Mouse (Mus musculus): Measurements from ENCODE around the gene Gm1604a. TPM values are rescaled to one million over a fixed set of nuclear protein-coding genes. Genes with fewer than 3 reads are reported as not detected.
"Not testable (repeated sequence)": the region's sequence is repeated elsewhere in the genome, so short reads cannot be mapped to it uniquely, and the experiment has no call there.

Gm1604a gene
- not detected in 2 replicates for polyA plus RNA-seq (2014; fragmentation: Nextera tagmentation; extraction: Ambion mirVana)

GRCm38 (mm10) chr17:7025257-7025656, at the start of gene Gm1604a:
Gm1604a (plus strand) TSS chr17:7025568.
- H3K9me3 ChIP-seq (ENCODE audit: control insufficient read depth, low read depth, low read length); H3K4me3 ChIP-seq (ENCODE audit: low read depth, low read length); ATAC-seq (ENCODE audit: insufficient number of reproducible peaks, insufficient read depth, low FRiP score, low read depth); H3K27me3 ChIP-seq (ENCODE audit: control insufficient read depth, insufficient read depth, low read length); H3K36me3 ChIP-seq (ENCODE audit: control insufficient read depth, insufficient read depth, low read length); H3K27ac ChIP-seq (ENCODE audit: low read length); H3K4me2 ChIP-seq (replicated peaks; ENCODE audit: low read depth, low read length); H3K4me1 ChIP-seq (ENCODE audit: control insufficient read depth, insufficient read depth, low read length); H3K9ac ChIP-seq (replicated peaks; ENCODE audit: low read depth, low read length): not testable (repeated sequence)
- 23% methylated on average over 5 of the region's 14 CpGs for WGBS

- Histone ChIP-seq H3K9ac (replicated peaks; ENCODE audit: low read depth, low read length) (peak within 1 kb of the TSS; percentile 33; the same call in 1 of the 2 replicates), H3K4me3 (ENCODE audit: low read depth, low read length) (peak within 1 kb of the TSS; percentile 45), H3K4me2 (replicated peaks; ENCODE audit: low read depth, low read length) (peak within 1 kb of the TSS; percentile 35)
- H3K36me3 ChIP-seq (ENCODE audit: control insufficient read depth, insufficient read depth, low read length); H3K27me3 ChIP-seq (ENCODE audit: control insufficient read depth, insufficient read depth, low read length); H3K4me1 ChIP-seq (ENCODE audit: control insufficient read depth, insufficient read depth, low read length); H3K9me3 ChIP-seq (ENCODE audit: control insufficient read depth, low read depth, low read length); H3K27ac ChIP-seq (ENCODE audit: low read length): not testable (repeated sequence)
- peak; percentile 98 for ATAC-seq (ENCODE audit: insufficient number of reproducible peaks, insufficient read depth, low FRiP score, low read depth)
- 0% methylated on average over 37 of the region's 68 CpGs for whole genome bisulfite sequencing
These were observed 46.8 kb upstream of the Gm1604a start, which contains the start of gene Gm49721 for GRCm38 (mm10) chr17:6978287-6979248. Gm49721 (plus strand) TSS chr17:6978904.

- H3K36me3 ChIP-seq (ENCODE audit: control insufficient read depth, insufficient read depth, low read length); ATAC-seq (ENCODE audit: insufficient number of reproducible peaks, insufficient read depth, low FRiP score, low read depth); H3K27me3 ChIP-seq (ENCODE audit: control insufficient read depth, insufficient read depth, low read length); H3K27ac ChIP-seq (ENCODE audit: low read length); H3K9me3 ChIP-seq (ENCODE audit: control insufficient read depth, low read depth, low read length); H3K4me1 ChIP-seq (ENCODE audit: control insufficient read depth, insufficient read depth, low read length): not testable (repeated sequence)
- Histone ChIP-seq H3K9ac (replicated peaks; ENCODE audit: low read depth, low read length) (0 out of 2 replicates have a peak overlapping the region, but pooled peaks have one; percentile 33), H3K4me2 (replicated peaks; ENCODE audit: low read depth, low read length) (peak overlapping the region; percentile 35), H3K4me3 (ENCODE audit: low read depth, low read length) (peak overlapping the region; percentile 45)
- 20% methylated on average over 5 of the region's 5 CpGs for WGBS
These were observed 46.0 kb upstream of the Gm1604a start for GRCm38 (mm10) chr17:6979380-6979779.

DNA sequence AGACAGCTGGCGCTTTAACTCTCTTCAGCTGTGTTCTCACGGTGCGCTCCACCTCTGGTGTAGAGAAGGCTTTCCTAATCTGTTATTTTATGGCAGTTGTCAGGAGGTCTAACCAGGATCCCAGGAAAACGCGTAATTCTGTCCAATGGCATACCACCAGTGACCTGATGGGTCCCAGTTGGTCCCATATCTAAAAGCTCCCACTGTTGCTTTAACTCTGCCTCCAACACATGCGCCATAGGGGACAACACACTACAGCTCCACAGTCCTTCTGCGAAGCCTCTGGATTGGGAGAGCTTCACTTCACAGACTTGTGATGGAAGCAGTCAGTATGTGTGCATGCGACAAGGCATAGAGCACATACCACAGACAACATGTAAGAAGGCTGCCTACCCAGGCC, 45.2 kb upstream of the Gm1604a start:
- not testable (repeated sequence) for H3K4me1 ChIP-seq (ENCODE audit: control insufficient read depth, insufficient read depth, low read length); H3K4me3 ChIP-seq (ENCODE audit: low read depth, low read length); H3K36me3 ChIP-seq (ENCODE audit: control insufficient read depth, insufficient read depth, low read length); ATAC-seq (ENCODE audit: insufficient number of reproducible peaks, insufficient read depth, low FRiP score, low read depth); H3K9ac ChIP-seq (replicated peaks; ENCODE audit: low read depth, low read length); H3K9me3 ChIP-seq (ENCODE audit: control insufficient read depth, low read depth, low read length); H3K4me2 ChIP-seq (replicated peaks; ENCODE audit: low read depth, low read length); H3K27me3 ChIP-seq (ENCODE audit: control insufficient read depth, insufficient read depth, low read length); H3K27ac ChIP-seq (ENCODE audit: low read length)
- 75% methylated on average over 5 of the region's 8 CpGs for WGBS

GRCm38 (mm10) chr17:6986118-6986517, 39.2 kb upstream of the Gm1604a start:
- ATAC-seq (ENCODE audit: insufficient number of reproducible peaks, insufficient read depth, low FRiP score, low read depth); H3K36me3 ChIP-seq (ENCODE audit: control insufficient read depth, insufficient read depth, low read length); H3K4me2 ChIP-seq (replicated peaks; ENCODE audit: low read depth, low read length): not testable (repeated sequence)

GRCm38 (mm10) chr17:6995504-6995903, 29.9 kb upstream of the Gm1604a start:
- not testable (repeated sequence) for H3K36me3 ChIP-seq (ENCODE audit: control insufficient read depth, insufficient read depth, low read length); H3K4me1 ChIP-seq (ENCODE audit: control insufficient read depth, insufficient read depth, low read length); H3K27ac ChIP-seq (ENCODE audit: low read length); H3K4me3 ChIP-seq (ENCODE audit: low read depth, low read length); H3K9me3 ChIP-seq (ENCODE audit: control insufficient read depth, low read depth, low read length); H3K9ac ChIP-seq (replicated peaks; ENCODE audit: low read depth, low read length); H3K27me3 ChIP-seq (ENCODE audit: control insufficient read depth, insufficient read depth, low read length); H3K4me2 ChIP-seq (replicated peaks; ENCODE audit: low read depth, low read length); ATAC-seq (ENCODE audit: insufficient number of reproducible peaks, insufficient read depth, low FRiP score, low read depth)
- WGBS, result no CpG with 5 or more reads among the region's 6 CpGs

More at GRCm38 (mm10) chr17:6986118-6986517, 39.2 kb upstream of the Gm1604a start:
- not testable (repeated sequence) for H3K9me3 ChIP-seq (ENCODE audit: control insufficient read depth, low read depth, low read length); H3K4me3 ChIP-seq (ENCODE audit: low read depth, low read length); H3K4me1 ChIP-seq (ENCODE audit: control insufficient read depth, insufficient read depth, low read length); H3K27ac ChIP-seq (ENCODE audit: low read length); H3K9ac ChIP-seq (replicated peaks; ENCODE audit: low read depth, low read length); H3K27me3 ChIP-seq (ENCODE audit: control insufficient read depth, insufficient read depth, low read length)
- WGBS, result 97% methylated on average over 1 of the region's 1 CpGs

DNA sequence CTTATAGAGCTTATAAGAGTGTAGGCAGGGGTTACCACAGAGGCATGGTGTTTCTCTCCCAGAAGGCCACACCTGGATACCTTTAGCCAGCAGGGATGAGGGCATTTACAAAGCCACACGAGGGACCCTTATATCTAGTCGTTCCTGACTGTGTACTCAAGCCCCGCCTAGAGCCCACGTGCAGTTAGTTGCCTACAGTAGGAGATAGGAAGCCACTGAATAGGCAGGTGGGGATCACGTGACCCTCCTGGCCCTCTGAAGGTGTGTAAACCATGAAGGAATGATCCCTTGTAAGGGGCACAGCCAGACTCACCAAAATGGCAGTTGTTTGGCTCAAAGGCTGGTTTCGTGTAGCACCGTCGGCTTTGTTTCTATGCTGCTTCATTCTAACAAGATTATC, 28.5 kb upstream of the Gm1604a start:
- not testable (repeated sequence) for H3K27me3 ChIP-seq (ENCODE audit: control insufficient read depth, insufficient read depth, low read length); H3K36me3 ChIP-seq (ENCODE audit: control insufficient read depth, insufficient read depth, low read length); ATAC-seq (ENCODE audit: insufficient number of reproducible peaks, insufficient read depth, low FRiP score, low read depth); H3K4me2 ChIP-seq (replicated peaks; ENCODE audit: low read depth, low read length); H3K4me3 ChIP-seq (ENCODE audit: low read depth, low read length); H3K9ac ChIP-seq (replicated peaks; ENCODE audit: low read depth, low read length); H3K9me3 ChIP-seq (ENCODE audit: control insufficient read depth, low read depth, low read length); H3K4me1 ChIP-seq (ENCODE audit: control insufficient read depth, insufficient read depth, low read length); H3K27ac ChIP-seq (ENCODE audit: low read length)
- 69% methylated on average over 8 of the region's 8 CpGs for WGBS

DNA sequence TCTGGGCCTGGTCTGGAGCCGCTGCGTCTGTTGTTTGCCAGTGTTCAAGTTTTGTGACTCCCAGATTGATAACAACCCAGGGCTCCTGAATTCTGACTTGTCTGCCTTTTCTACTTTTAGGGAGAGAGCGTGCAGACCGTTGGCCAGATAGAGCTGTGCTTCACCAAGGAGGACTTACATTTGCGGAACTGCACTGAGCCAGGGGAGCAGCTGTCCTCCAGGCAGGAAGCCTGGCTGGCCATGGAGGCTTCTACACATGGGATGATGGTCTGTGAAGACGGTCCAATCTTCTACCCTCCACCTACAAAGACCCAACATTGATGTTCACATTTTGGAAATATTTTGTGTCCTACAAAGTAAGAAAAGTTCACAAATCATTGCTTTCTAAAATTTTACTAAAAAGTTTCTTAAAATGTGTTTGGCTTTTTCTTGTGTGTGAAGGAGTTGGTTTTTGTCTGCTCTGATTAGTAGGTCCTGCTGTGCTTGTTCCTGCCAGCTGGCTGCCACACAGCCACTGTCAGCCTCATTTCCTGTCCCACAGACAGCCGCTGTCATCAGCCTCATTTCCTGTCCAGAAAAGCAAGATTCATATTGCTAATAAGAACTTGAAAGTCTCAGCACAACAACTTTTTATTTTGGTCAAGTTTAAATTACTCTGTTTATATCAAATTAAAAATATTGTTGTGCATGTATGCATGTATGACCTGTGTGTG, 27.4 kb upstream of the Gm1604a start:
- not testable (repeated sequence) for H3K4me3 ChIP-seq (ENCODE audit: low read depth, low read length); H3K9ac ChIP-seq (replicated peaks; ENCODE audit: low read depth, low read length); H3K36me3 ChIP-seq (ENCODE audit: control insufficient read depth, insufficient read depth, low read length); H3K27me3 ChIP-seq (ENCODE audit: control insufficient read depth, insufficient read depth, low read length); H3K27ac ChIP-seq (ENCODE audit: low read length); H3K4me1 ChIP-seq (ENCODE audit: control insufficient read depth, insufficient read depth, low read length); ATAC-seq (ENCODE audit: insufficient number of reproducible peaks, insufficient read depth, low FRiP score, low read depth); H3K4me2 ChIP-seq (replicated peaks; ENCODE audit: low read depth, low read length); H3K9me3 ChIP-seq (ENCODE audit: control insufficient read depth, low read depth, low read length)
- 83% methylated on average over 1 of the region's 7 CpGs for WGBS
